In the genomic region with DNA sequence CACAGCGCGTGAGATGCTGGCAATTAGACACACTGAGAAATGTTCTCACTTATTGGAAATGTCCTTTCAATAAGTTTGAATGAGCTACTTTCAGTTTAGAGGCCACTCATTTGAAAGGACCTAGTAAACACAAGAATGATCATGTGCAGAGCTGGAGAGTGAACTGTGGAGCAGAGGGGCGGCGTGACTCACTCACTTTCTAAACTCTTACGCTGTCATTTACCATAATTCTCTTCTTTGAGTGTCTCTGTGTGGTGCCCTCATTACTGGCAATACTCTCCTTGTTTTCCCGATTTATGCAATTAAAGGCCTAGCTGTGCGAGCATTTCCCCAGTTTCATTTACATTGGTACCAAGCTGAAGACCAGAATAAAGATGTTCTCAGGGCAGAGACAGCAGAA, we compare ENCODE assay signal across 26 mouse cellular contexts. TPM values are rescaled to one million over a fixed set of nuclear protein-coding genes. Genes with fewer than 3 reads are reported as not detected.
DNase-seq lines count a peak whose midpoint lies in the region; ATAC-seq and TF ChIP-seq lines count a peak whose summit lies in the region.
"Had no signal": no experiment of that assay in that cellular context is flagged by ENCODE, and none has a peak within 500 bp of the region (broad histone marks: within the 10 kb centered on the region; RNA-seq: fewer than 3 reads in every experiment).

No protein-coding gene starts in this region.

- H3K4me1 ChIP-seq in forebrain, embryonic 14.5 days (ENCODE audit: control insufficient read depth, insufficient read depth, low read length), result 0 out of 2 replicates have a peak, but pooled peaks cover 2% of the 10 kb centered on the region
- H3K4me1 ChIP-seq in forebrain, embryonic 10.5 days, result peaks cover 3% of the 10 kb centered on the region; the same call in 1 of the 2 replicates
- no peaks in the 10 kb centered on the region for H3K4me1 ChIP-seq in hindbrain, embryonic 14.5 days (replicated peaks; ENCODE audit: control insufficient read depth, insufficient read depth, low read length)
- H3K4me1 ChIP-seq in hindbrain, embryonic 12.5 days, result no peaks in the 10 kb centered on the region
- H3K4me1 ChIP-seq in midbrain, embryonic 15.5 days, result peaks cover 3% of the 10 kb centered on the region; the same call in 1 of the 2 replicates
- no peaks in the 10 kb centered on the region for H3K4me1 ChIP-seq in midbrain, postnatal 0 days (ENCODE audit: insufficient read depth, low read length)
- H3K4me1 ChIP-seq: embryonic facial prominence, embryonic 10.5 days; embryonic facial prominence, embryonic 12.5 days had no signal

- no peaks in the 10 kb centered on the region for H3K9me3 ChIP-seq in forebrain, embryonic 14.5 days (replicated peaks; ENCODE audit: control insufficient read depth, low read length)
- no peaks in the 10 kb centered on the region for H3K9me3 ChIP-seq in forebrain, embryonic 10.5 days
- no peaks in the 10 kb centered on the region for H3K9me3 ChIP-seq in hindbrain, embryonic 14.5 days (ENCODE audit: control insufficient read depth, low read length)
- H3K9me3 ChIP-seq in hindbrain, embryonic 12.5 days (replicated peaks), result no peaks in the 10 kb centered on the region
- no peaks in the 10 kb centered on the region for H3K9me3 ChIP-seq in midbrain, embryonic 15.5 days
- no peaks in the 10 kb centered on the region for H3K9me3 ChIP-seq in midbrain, postnatal 0 days (ENCODE audit: low read length)
- H3K9me3 ChIP-seq: embryonic facial prominence, embryonic 10.5 days; embryonic facial prominence, embryonic 12.5 days; forebrain, embryonic 12.5 days; G1E had no signal

- no peak overlapping the region for H3K4me2 ChIP-seq in forebrain, embryonic 14.5 days (ENCODE audit: low read length)
- H3K4me2 ChIP-seq in hindbrain, embryonic 14.5 days (replicated peaks), result no peak overlapping the region
- no peak overlapping the region for H3K4me2 ChIP-seq in hindbrain, embryonic 12.5 days (replicated peaks)
- no peak overlapping the region for H3K4me2 ChIP-seq in midbrain, embryonic 15.5 days
- H3K4me2 ChIP-seq in midbrain, postnatal 0 days (ENCODE audit: low read depth, low read length, poor library complexity, severe bottlenecking), result no peak overlapping the region
- H3K4me2 ChIP-seq: embryonic facial prominence, embryonic 12.5 days; forebrain, embryonic 12.5 days had no signal

- no peak overlapping the region for H3K27ac ChIP-seq in forebrain, embryonic 14.5 days (ENCODE audit: low read depth, low read length)
- no peak overlapping the region for H3K27ac ChIP-seq in forebrain, embryonic 10.5 days
- no peak overlapping the region for H3K27ac ChIP-seq in hindbrain, embryonic 14.5 days
- H3K27ac ChIP-seq in hindbrain, embryonic 12.5 days, result no peak overlapping the region
- H3K27ac ChIP-seq in midbrain, embryonic 15.5 days, result 0 out of 2 replicates have a peak overlapping the region, but pooled peaks have one; percentile 34
- H3K27ac ChIP-seq in midbrain, postnatal 0 days (ENCODE audit: low read depth, low read length), result no peak overlapping the region
- H3K27ac ChIP-seq: embryonic facial prominence, embryonic 10.5 days; embryonic facial prominence, embryonic 12.5 days; forebrain, embryonic 12.5 days had no signal

- no peak overlapping the region for H3K4me3 ChIP-seq in forebrain, embryonic 14.5 days (ENCODE audit: low read depth, low read length)
- H3K4me3 ChIP-seq in forebrain, embryonic 10.5 days, result no peak overlapping the region
- no peak overlapping the region for H3K4me3 ChIP-seq in hindbrain, embryonic 14.5 days (replicated peaks; ENCODE audit: low read length)
- H3K4me3 ChIP-seq in hindbrain, embryonic 12.5 days, result no peak overlapping the region
- H3K4me3 ChIP-seq in midbrain, embryonic 15.5 days, result no peak overlapping the region
- no peak overlapping the region for H3K4me3 ChIP-seq in midbrain, postnatal 0 days (ENCODE audit: low read depth, low read length)
- H3K4me3 ChIP-seq: embryonic facial prominence, embryonic 10.5 days; embryonic facial prominence, embryonic 12.5 days; forebrain, embryonic 12.5 days had no signal

- no peak overlapping the region for H3K9ac ChIP-seq in forebrain, embryonic 14.5 days (ENCODE audit: low read length)
- H3K9ac ChIP-seq in hindbrain, embryonic 14.5 days, result no peak overlapping the region
- H3K9ac ChIP-seq in hindbrain, embryonic 12.5 days, result no peak overlapping the region
- no peak overlapping the region for H3K9ac ChIP-seq in midbrain, embryonic 15.5 days
- no peak overlapping the region for H3K9ac ChIP-seq in midbrain, postnatal 0 days (replicated peaks; ENCODE audit: low read length, poor library complexity, severe bottlenecking)
- H3K9ac ChIP-seq: embryonic facial prominence, embryonic 12.5 days; forebrain, embryonic 12.5 days; forebrain, postnatal 0 days had no signal

- WGBS in forebrain, embryonic 14.5 days, result 31% methylated on average over 7 of the region's 7 CpGs
- WGBS in forebrain, embryonic 10.5 days, result 84% methylated on average over 7 of the region's 7 CpGs
- WGBS in hindbrain, embryonic 14.5 days, result 75% methylated on average over 7 of the region's 7 CpGs
- 84% methylated on average over 7 of the region's 7 CpGs for WGBS in hindbrain, embryonic 12.5 days
- 61% methylated on average over 7 of the region's 7 CpGs for WGBS in midbrain, embryonic 15.5 days
- 66% methylated on average over 7 of the region's 7 CpGs for WGBS in midbrain, postnatal 0 days

- intact Hi-C loops in heart, postnatal 10 days (cut with DNase I), result no loop called here

- 0 out of 2 replicates have a peak, but pooled peaks have one; percentile 20 for ATAC-seq in forebrain, embryonic 14.5 days
- ATAC-seq in hindbrain, embryonic 14.5 days (ENCODE audit: low FRiP score), result no peak
- ATAC-seq in hindbrain, embryonic 12.5 days (ENCODE audit: low FRiP score), result no peak
- no peak for ATAC-seq in midbrain, embryonic 15.5 days (replicated peaks)
- no peak for ATAC-seq in midbrain, postnatal 0 days (ENCODE audit: low FRiP score)
- ATAC-seq: CD4-positive, CD25-positive, alpha-beta regulatory T cell, adult 4 months; forebrain, postnatal 0 days had no signal

- no peaks in the 10 kb centered on the region for H3K27me3 ChIP-seq in forebrain, embryonic 14.5 days (replicated peaks; ENCODE audit: control insufficient read depth, insufficient read depth, low read length)
- H3K27me3 ChIP-seq in forebrain, embryonic 10.5 days (ENCODE audit: poor library complexity, severe bottlenecking), result no peaks in the 10 kb centered on the region
- H3K27me3 ChIP-seq in hindbrain, embryonic 14.5 days (ENCODE audit: control insufficient read depth, insufficient read depth, low read length), result no peaks in the 10 kb centered on the region
- no peaks in the 10 kb centered on the region for H3K27me3 ChIP-seq in hindbrain, embryonic 12.5 days
- no peaks in the 10 kb centered on the region for H3K27me3 ChIP-seq in midbrain, embryonic 15.5 days (replicated peaks)
- no peaks in the 10 kb centered on the region for H3K27me3 ChIP-seq in midbrain, postnatal 0 days (ENCODE audit: insufficient read depth, low read length)
- H3K27me3 ChIP-seq: CH12.LX; embryonic facial prominence, embryonic 12.5 days; forebrain, embryonic 12.5 days had no signal

- peak; percentile 7 for DNase-seq in forebrain, embryonic 14.5 days (ENCODE audit: low spot score)
- no peak for DNase-seq in forebrain, embryonic 10.5 days (ENCODE audit: extremely low spot score, low spot score)
- peak; percentile 9 for DNase-seq in hindbrain, embryonic 14.5 days (ENCODE audit: low spot score)
- DNase-seq in midbrain, postnatal 0 days (ENCODE audit: low spot score), result no peak
- peak; percentile 64 for DNase-seq in Muller cell, postnatal 12 days (ENCODE audit: inconsistent ontology term)
- DNase-seq in heart, postnatal 10 days, result no peak
- DNase-seq: adrenal gland, adult 2 months; adrenal gland, postnatal 10 days; adrenal gland, postnatal 25 days; B cell, adult 2 months; cerebellum, adult 11-12 months; cerebellum, adult 2 months; cerebellum, adult 9-10 months; cerebellum, postnatal 10 days; cerebellum, postnatal 25 days; forebrain, postnatal 0 days had no signal

- TF ChIP-seq CTCF in midbrain, postnatal 0 days (IDR thresholded peaks at IDR 0.05), result no peak

- no peaks in the 10 kb centered on the region for H3K36me3 ChIP-seq in forebrain, embryonic 14.5 days (ENCODE audit: control insufficient read depth, insufficient read depth, low read length)
- no peaks in the 10 kb centered on the region for H3K36me3 ChIP-seq in forebrain, embryonic 10.5 days (replicated peaks)
- H3K36me3 ChIP-seq in hindbrain, embryonic 14.5 days (replicated peaks; ENCODE audit: control insufficient read depth, insufficient read depth), result no peaks in the 10 kb centered on the region
- no peaks in the 10 kb centered on the region for H3K36me3 ChIP-seq in hindbrain, embryonic 12.5 days
- no peaks in the 10 kb centered on the region for H3K36me3 ChIP-seq in midbrain, embryonic 15.5 days (replicated peaks)
- no peaks in the 10 kb centered on the region for H3K36me3 ChIP-seq in midbrain, postnatal 0 days (ENCODE audit: insufficient read depth, low read length)
- H3K36me3 ChIP-seq: embryonic facial prominence, embryonic 10.5 days; embryonic facial prominence, embryonic 12.5 days; forebrain, embryonic 12.5 days; G1E had no signal

RNA-seq across cellular contexts. Expression of a gene that starts 1.3 kb away (rescaled TPM):
- polyA plus RNA-seq in forebrain, embryonic 14.5 days (2014; fragmentation: Nextera tagmentation; extraction: Ambion mirVana), result not detected in 2 replicates
- polyA plus RNA-seq in forebrain, embryonic 10.5 days (2016; fragmentation: Nextera tagmentation; extraction: Ambion mirVana), result not detected in 2 replicates
- polyA plus RNA-seq in hindbrain, embryonic 14.5 days (2014; fragmentation: Nextera tagmentation; extraction: Ambion mirVana), result not detected in 2 replicates
- polyA plus RNA-seq in hindbrain, embryonic 12.5 days (2016; fragmentation: Nextera tagmentation; extraction: Ambion mirVana), result not detected in 2 replicates
- polyA plus RNA-seq in midbrain, embryonic 15.5 days (2015; fragmentation: Nextera tagmentation; extraction: Ambion mirVana), result not detected in 2 replicates
- total RNA-seq in midbrain, postnatal 0 days (2014; rRNA removed), result not detected in 2 replicates
- not detected in 2 replicates for polyA plus RNA-seq in midbrain, postnatal 0 days (2015; fragmentation: Nextera tagmentation; extraction: Ambion mirVana)
- not detected for total RNA-seq in heart, postnatal 10 days (2021)
- total RNA-seq: adrenal gland, adult 2 months; adrenal gland, postnatal 10 days; adrenal gland, postnatal 25 days; adrenal gland, postnatal 4 days; CH12.LX had no signal
- polyA plus RNA-seq: adrenal gland, adult 2 months; embryonic facial prominence, embryonic 12.5 days; embryonic facial prominence, embryonic 14.5 days; forebrain, embryonic 12.5 days; forebrain, postnatal 0 days; G1E had no signal

Comparison
In these comparisons a context has a peak if more than half of its experiments do, and no peak if none do; other contexts are left out.
1. DNase-seq: peak in forebrain, embryonic 14.5 days (single experiment), hindbrain, embryonic 14.5 days (single experiment) and Muller cell, postnatal 12 days (single experiment); none in forebrain, embryonic 10.5 days (single experiment), midbrain, postnatal 0 days (single experiment) and heart, postnatal 10 days (0 of 2).